Mouse (Mus musculus) R1 (cell line): ENCODE data around the gene Phb.

Experiments used
- DNase-seq: peaks from one replicate; pipeline ENCODE4 v3.0.0-alpha.2; 2018; ENCODE audit warnings: low read depth, low spot score

Gene Phb

GRCm38 (mm10) chr11:95666529-95667149 is at the start of gene Phb:
Phb (plus strand) TSS chr11:95666957.
- DNase-seq, result peak; percentile 100

- peak; percentile 23 for DNase-seq
Measured at GRCm38 (mm10) chr11:95617785-95618465, 48.8 kb upstream of the Phb start.

GRCm38 (mm10) chr11:95619081-95619480 is 47.7 kb upstream of the Phb start:
- DNase-seq, result no peak

GRCm38 (mm10) chr11:95619886-95620444 is 46.8 kb upstream of the Phb start:
- no peak for DNase-seq

GRCm38 (mm10) chr11:95621010-95621409 is 45.7 kb upstream of the Phb start:
- no peak for DNase-seq

- peak; percentile 80 for DNase-seq
Measured at GRCm38 (mm10) chr11:95621541-95622130, 45.1 kb upstream of the Phb start.

GRCm38 (mm10) chr11:95622426-95622825 is 44.3 kb upstream of the Phb start:
- peak; percentile 23 for DNase-seq

GRCm38 (mm10) chr11:95630558-95630957 is 36.2 kb upstream of the Phb start:
- DNase-seq, result no peak

GRCm38 (mm10) chr11:95631301-95631700 is 35.5 kb upstream of the Phb start:
- DNase-seq, result no peak

GRCm38 (mm10) chr11:95632474-95632873 is 34.3 kb upstream of the Phb start:
- DNase-seq, result no peak

GRCm38 (mm10) chr11:95633512-95634000 is 33.2 kb upstream of the Phb start:
- DNase-seq, result no peak

- no peak for DNase-seq
Measured at GRCm38 (mm10) chr11:95635030-95635429, 31.7 kb upstream of the Phb start.

- DNase-seq, result no peak
Measured at GRCm38 (mm10) chr11:95640751-95641150, 26.0 kb upstream of the Phb start.

- DNase-seq, result no peak
Measured at GRCm38 (mm10) chr11:95642534-95643280, 24.1 kb upstream of the Phb start.

- no peak for DNase-seq
Measured at GRCm38 (mm10) chr11:95643856-95644255, 22.9 kb upstream of the Phb start.

- DNase-seq, result no peak
Measured at GRCm38 (mm10) chr11:95644381-95644780, 22.4 kb upstream of the Phb start.

- peak; percentile 31 for DNase-seq
Measured at GRCm38 (mm10) chr11:95645397-95646153, 21.2 kb upstream of the Phb start.

- no peak for DNase-seq
Measured at GRCm38 (mm10) chr11:95646154-95646490, 20.6 kb upstream of the Phb start.

- DNase-seq, result no peak
Measured at GRCm38 (mm10) chr11:95647791-95648190, 19.0 kb upstream of the Phb start.

GRCm38 (mm10) chr11:95648827-95649226 is 17.9 kb upstream of the Phb start:
- peak; percentile 80 for DNase-seq

GRCm38 (mm10) chr11:95649560-95649959 is 17.2 kb upstream of the Phb start:
- DNase-seq, result no peak
